Mouse (Mus musculus) midbrain, embryonic 11.5 days (tissue): ENCODE data around the gene Irf2bp2. TPM values are rescaled to one million over a fixed set of nuclear protein-coding genes. Genes with fewer than 3 reads are reported as not detected.

Experiments
- ATAC-seq: fragments of 200-750 bp; cut with Nextera tagmentation; 2 replicates; pipeline ENCODE4 v1.8.0; 2017; ENCODE audit warnings: moderate TSS enrichment, moderate library complexity; ENCODE audit not compliant: low FRiP score
- DNase-seq: peaks from one replicate; pipeline ENCODE4 v3.0.0; 2015; ENCODE audit warnings: low spot score; ENCODE audit errors: missing footprints
- H3K27ac ChIP-seq: fragments of 300-500 bp; sonication (generic); 2 replicates; pipeline ENCODE4 v1.5.1; 2014; ENCODE audit warnings: low read depth, low read length
- H3K27me3 ChIP-seq: fragments of 300-500 bp; sonication (generic); 2 replicates; pipeline ENCODE4 v1.6.1; 2014; ENCODE audit warnings: mild to moderate bottlenecking, low read length, moderate library complexity, mixed read lengths; ENCODE audit not compliant: control insufficient read depth, insufficient read depth
- H3K36me3 ChIP-seq: fragments of 300-500 bp; sonication (generic); 2 replicates; pipeline ENCODE4 v1.6.1; 2014; ENCODE audit warnings: mild to moderate bottlenecking, low read length, moderate library complexity, mixed read lengths; ENCODE audit not compliant: control insufficient read depth, insufficient read depth
- H3K4me1 ChIP-seq: fragments of 300-500 bp; sonication (generic); 2 replicates; pipeline ENCODE4 v1.6.1; 2014; ENCODE audit warnings: low read length; ENCODE audit not compliant: control insufficient read depth, insufficient read depth
- H3K4me2 ChIP-seq: fragments of 300-500 bp; sonication (generic); 2 replicates; pipeline ENCODE4 v1.6.1; 2014; ENCODE audit warnings: mild to moderate bottlenecking, moderate library complexity
- H3K4me3 ChIP-seq: fragments of 300-500 bp; sonication (generic); 2 replicates; pipeline ENCODE4 v1.5.1; 2014; ENCODE audit warnings: low read depth, low read length
- H3K9ac ChIP-seq: fragments of 300-500 bp; sonication (generic); 2 replicates; pipeline ENCODE4 v1.6.1; 2014; ENCODE audit warnings: low read length
- H3K9me3 ChIP-seq: fragments of 300-500 bp; sonication (generic); 2 replicates; pipeline ENCODE4 v1.6.1; 2016; ENCODE audit warnings: low read length; ENCODE audit not compliant: control insufficient read depth
- WGBS: fragments of 180-500 bp; shearing (Covaris S2); extraction: QIAGEN DNeasy Blood & Tissue Kit; methylation state at CpG from one replicate; pipeline ENCODE4 v1.1.7; 2014; 5-methylcytosine and 5-hydroxymethylcytosine counted together
- polyA plus RNA-seq: library from polyadenylated mRNA; unstranded; fragments of >200 nt; fragmentation: Nextera tagmentation; extraction: Ambion mirVana; gene quantifications from 2 replicates; pipeline ENCODE4 v1.2.1, GENCODE M21; 2014

Gene Irf2bp2
- polyA plus RNA-seq, 1 experiment from 2014 or later: 4.4 TPM

DNA sequence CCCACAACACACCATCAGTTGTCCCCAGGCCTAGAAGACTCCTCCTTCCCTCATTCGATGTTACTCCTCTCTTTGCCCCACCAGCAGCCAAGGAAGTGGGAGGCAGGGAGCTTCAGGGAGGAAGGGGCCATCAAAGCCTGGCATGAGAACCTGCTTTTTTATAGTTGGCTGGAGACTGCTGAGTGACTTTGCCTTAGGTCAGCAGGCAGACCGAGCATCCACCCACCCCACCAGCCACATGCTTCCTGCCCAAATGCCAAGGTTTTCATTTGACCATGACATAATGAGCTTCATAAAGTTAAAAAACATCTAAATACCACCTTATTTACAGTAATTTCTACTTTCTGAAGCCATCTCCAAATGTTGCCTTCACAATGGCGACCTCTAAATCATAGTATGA lies 26.9 kb upstream of the Irf2bp2 start:
- no peaks in the 10 kb centered on the region for H3K36me3 ChIP-seq
- H3K27me3 ChIP-seq: no peaks in the 10 kb centered on the region
- ATAC-seq: no peak
- H3K9me3 ChIP-seq: no peaks in the 10 kb centered on the region
- 84% methylated on average over 3 of the region's 3 CpGs for WGBS
- no peak overlapping the region for H3K4me3 ChIP-seq
- no peak for DNase-seq
- H3K9ac ChIP-seq: no peak overlapping the region
- H3K4me1 ChIP-seq: no peaks in the 10 kb centered on the region
- no peak overlapping the region for H3K4me2 ChIP-seq
- no peak overlapping the region for H3K27ac ChIP-seq

GRCm38 (mm10) chr8:126619487-126619886 lies 25.7 kb upstream of the Irf2bp2 start:
- H3K4me3 ChIP-seq: no peak overlapping the region
- no peaks in the 10 kb centered on the region for H3K4me1 ChIP-seq
- H3K9ac ChIP-seq: no peak overlapping the region
- no peak overlapping the region for H3K27ac ChIP-seq
- no peaks in the 10 kb centered on the region for H3K36me3 ChIP-seq
- 90% methylated on average over 6 of the region's 6 CpGs for WGBS
- H3K9me3 ChIP-seq: no peaks in the 10 kb centered on the region
- H3K4me2 ChIP-seq: no peak overlapping the region
- DNase-seq: no peak
- ATAC-seq: no peak
- no peaks in the 10 kb centered on the region for H3K27me3 ChIP-seq

DNA sequence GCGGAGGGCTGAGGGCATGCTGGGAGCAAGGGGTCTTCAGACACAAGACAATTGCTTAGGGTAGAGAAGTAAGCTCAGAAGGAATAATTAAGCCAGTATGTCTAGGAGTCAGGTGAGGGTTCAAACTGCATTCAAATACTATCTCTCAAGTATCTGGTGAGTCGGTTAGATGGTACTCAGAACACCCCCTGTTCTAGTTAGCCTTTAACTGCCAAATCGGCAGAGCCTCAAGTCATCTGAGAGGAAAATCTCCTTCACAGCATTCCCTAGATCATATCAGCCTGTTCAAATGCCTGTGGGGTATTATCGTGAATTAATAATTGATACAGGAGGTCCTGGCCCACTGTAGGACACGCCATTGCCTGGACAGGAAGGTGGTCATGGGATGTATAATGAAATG lies 23.9 kb upstream of the Irf2bp2 start:
- Histone ChIP-seq H3K4me2 (no peak overlapping the region), H3K4me1 (no peaks in the 10 kb centered on the region), H3K4me3 (no peak overlapping the region), H3K9ac (no peak overlapping the region), H3K27ac (no peak overlapping the region), H3K9me3 (no peaks in the 10 kb centered on the region), H3K36me3 (no peaks in the 10 kb centered on the region), H3K27me3 (no peaks in the 10 kb centered on the region)
- ATAC-seq (no peak), DNase-seq (no peak)
- 91% methylated on average over 5 of the region's 5 CpGs for WGBS

DNA sequence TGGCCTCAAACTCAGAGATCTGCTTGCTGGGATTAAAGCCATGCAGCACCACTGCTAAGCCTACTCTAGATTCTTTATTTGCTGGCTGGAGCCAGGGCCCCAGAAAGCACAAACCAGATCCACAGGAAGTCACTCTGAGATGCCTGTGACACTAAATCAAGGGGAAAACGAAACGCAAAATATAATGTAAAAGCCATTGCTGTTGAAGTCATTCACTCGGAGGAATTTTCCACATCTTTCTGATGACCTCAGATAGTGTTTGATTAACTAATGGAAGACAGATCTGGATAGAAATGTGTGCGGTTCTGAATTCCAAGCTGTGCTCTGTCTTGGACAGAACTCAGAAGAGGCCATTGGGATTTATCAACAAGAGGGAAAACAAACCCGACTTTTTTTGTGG lies 22.9 kb upstream of the Irf2bp2 start:
- 84% methylated on average over 5 of the region's 5 CpGs for WGBS
- no peaks in the 10 kb centered on the region for H3K36me3 ChIP-seq
- no peak overlapping the region for H3K27ac ChIP-seq
- no peaks in the 10 kb centered on the region for H3K9me3 ChIP-seq
- DNase-seq: no peak
- H3K4me1 ChIP-seq: no peaks in the 10 kb centered on the region
- H3K4me2 ChIP-seq: no peak overlapping the region
- no peak for ATAC-seq
- H3K27me3 ChIP-seq: no peaks in the 10 kb centered on the region
- H3K4me3 ChIP-seq: no peak overlapping the region
- no peak overlapping the region for H3K9ac ChIP-seq

GRCm38 (mm10) chr8:126615765-126616164 lies 22.0 kb upstream of the Irf2bp2 start:
- ATAC-seq (no peak), DNase-seq (no peak)
- Histone ChIP-seq H3K4me1 (no peaks in the 10 kb centered on the region), H3K4me3 (no peak overlapping the region), H3K4me2 (no peak overlapping the region), H3K9ac (no peak overlapping the region), H3K36me3 (no peaks in the 10 kb centered on the region), H3K27ac (no peak overlapping the region), H3K9me3 (no peaks in the 10 kb centered on the region), H3K27me3 (no peaks in the 10 kb centered on the region)
- 84% methylated on average over 9 of the region's 9 CpGs for WGBS

- no peaks in the 10 kb centered on the region for H3K27me3 ChIP-seq
- H3K4me3 ChIP-seq: no peak overlapping the region
- H3K36me3 ChIP-seq: no peaks in the 10 kb centered on the region
- H3K4me1 ChIP-seq: no peaks in the 10 kb centered on the region
- no peak overlapping the region for H3K27ac ChIP-seq
- H3K9ac ChIP-seq: no peak overlapping the region
- DNase-seq: no peak
- no peaks in the 10 kb centered on the region for H3K9me3 ChIP-seq
- ATAC-seq: no peak
- WGBS: 93% methylated on average over 5 of the region's 5 CpGs
- no peak overlapping the region for H3K4me2 ChIP-seq
Measured at GRCm38 (mm10) chr8:126614740-126615132, 20.9 kb upstream of the Irf2bp2 start.

DNA sequence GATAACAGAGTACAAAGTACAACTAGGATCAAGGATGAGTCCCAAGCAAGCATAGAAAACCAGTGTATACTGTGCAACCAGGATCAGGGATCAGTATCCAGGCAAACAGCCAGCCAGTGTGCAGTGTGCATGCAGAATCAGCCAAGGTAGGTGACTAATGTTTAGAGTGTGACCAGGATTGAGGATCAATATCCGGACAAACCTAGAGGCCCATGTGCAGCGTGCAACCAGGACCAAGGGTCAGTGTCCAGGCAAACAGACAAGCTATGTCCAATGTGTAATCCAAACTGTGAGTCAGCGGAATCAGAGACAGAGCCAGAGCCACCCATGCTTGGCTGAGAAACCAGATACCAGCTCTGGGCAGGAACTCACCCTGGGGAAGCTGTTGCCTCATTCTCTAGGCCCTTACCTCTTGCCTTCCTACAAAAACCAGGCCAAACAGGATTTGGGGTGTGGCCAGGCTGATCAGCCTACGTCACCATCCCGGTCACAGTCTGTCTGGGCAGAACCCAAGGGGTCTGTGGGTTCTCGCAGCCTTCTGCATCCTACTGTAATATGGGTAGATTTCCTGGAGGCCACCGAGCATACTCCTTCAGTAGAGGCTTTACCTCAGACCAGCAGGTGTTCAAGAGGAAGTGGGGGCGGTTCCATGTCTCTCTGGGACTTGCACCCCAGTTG lies 20.4 kb upstream of the Irf2bp2 start:
- no peaks in the 10 kb centered on the region for H3K4me1 ChIP-seq
- H3K9me3 ChIP-seq: no peaks in the 10 kb centered on the region
- no peak overlapping the region for H3K4me3 ChIP-seq
- no peak overlapping the region for H3K4me2 ChIP-seq
- H3K27me3 ChIP-seq: no peaks in the 10 kb centered on the region
- ATAC-seq (no peak), DNase-seq (no peak)
- no peak overlapping the region for H3K9ac ChIP-seq
- 89% methylated on average over 8 of the region's 8 CpGs for WGBS
- no peaks in the 10 kb centered on the region for H3K36me3 ChIP-seq
- no peak overlapping the region for H3K27ac ChIP-seq

GRCm38 (mm10) chr8:126613143-126613542 lies 19.4 kb upstream of the Irf2bp2 start:
- no peaks in the 10 kb centered on the region for H3K4me1 ChIP-seq
- ATAC-seq (no peak), DNase-seq (no peak)
- no peak overlapping the region for H3K4me3 ChIP-seq
- no peak overlapping the region for H3K4me2 ChIP-seq
- no peaks in the 10 kb centered on the region for H3K36me3 ChIP-seq
- WGBS: 64% methylated on average over 5 of the region's 5 CpGs
- no peaks in the 10 kb centered on the region for H3K27me3 ChIP-seq
- no peak overlapping the region for H3K9ac ChIP-seq
- no peak overlapping the region for H3K27ac ChIP-seq
- no peaks in the 10 kb centered on the region for H3K9me3 ChIP-seq

GRCm38 (mm10) chr8:126612739-126613138 lies 19.0 kb upstream of the Irf2bp2 start:
- 82% methylated on average over 3 of the region's 3 CpGs for WGBS
- no peaks in the 10 kb centered on the region for H3K27me3 ChIP-seq
- no peak overlapping the region for H3K9ac ChIP-seq
- ATAC-seq (no peak), DNase-seq (no peak)
- no peaks in the 10 kb centered on the region for H3K9me3 ChIP-seq
- H3K4me2 ChIP-seq: no peak overlapping the region
- no peaks in the 10 kb centered on the region for H3K36me3 ChIP-seq
- no peak overlapping the region for H3K4me3 ChIP-seq
- H3K27ac ChIP-seq: no peak overlapping the region
- H3K4me1 ChIP-seq: no peaks in the 10 kb centered on the region
